Mouse (Mus musculus) monocyte, adult 5-6 weeks (primary cell): ENCODE data around the gene Fchsd2. TPM values are rescaled to one million over a fixed set of nuclear protein-coding genes. Genes with fewer than 3 reads are reported as not detected.

Experiments
- ATAC-seq: fragments of 153-309, 156-312 bp; replicated peaks from 2 replicates; pipeline ENCODE4 v1.8.0; 2017; ENCODE audit warnings: mild to moderate bottlenecking; ENCODE audit not compliant: low TSS enrichment, insufficient number of reproducible peaks, severe bottlenecking, poor library complexity, low FRiP score
- total RNA-seq: library from RNA; stranded (forward); fragments of 200-1000, 200-491, 200-594 nt; gene quantifications from 3 replicates; pipeline ENCODE4 v1.2.3, GENCODE M21; 2017

The Fchsd2 gene
- total RNA-seq, 1 experiment from 2014 or later: 36.7 TPM

DNA sequence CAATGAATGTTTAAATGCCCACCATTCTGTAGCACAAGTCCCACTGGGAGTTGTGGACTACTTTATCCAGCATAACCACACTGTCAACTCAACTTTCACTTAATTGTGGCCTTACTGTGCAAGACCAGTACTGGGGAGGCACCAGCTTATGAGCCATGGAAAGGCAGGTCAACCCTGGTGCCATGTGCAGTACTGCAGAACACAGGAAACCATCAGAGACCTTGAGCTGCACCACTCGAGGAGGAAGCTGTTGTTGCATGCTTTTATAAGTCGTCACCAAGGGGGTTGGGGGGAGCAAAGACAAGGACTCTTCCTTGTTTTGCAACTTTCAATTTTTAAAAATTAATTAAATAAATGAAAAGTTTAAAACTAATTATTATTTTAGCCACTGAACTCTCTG is 160.4 kb downstream of the Fchsd2 start:
- ATAC-seq: no peak

DNA sequence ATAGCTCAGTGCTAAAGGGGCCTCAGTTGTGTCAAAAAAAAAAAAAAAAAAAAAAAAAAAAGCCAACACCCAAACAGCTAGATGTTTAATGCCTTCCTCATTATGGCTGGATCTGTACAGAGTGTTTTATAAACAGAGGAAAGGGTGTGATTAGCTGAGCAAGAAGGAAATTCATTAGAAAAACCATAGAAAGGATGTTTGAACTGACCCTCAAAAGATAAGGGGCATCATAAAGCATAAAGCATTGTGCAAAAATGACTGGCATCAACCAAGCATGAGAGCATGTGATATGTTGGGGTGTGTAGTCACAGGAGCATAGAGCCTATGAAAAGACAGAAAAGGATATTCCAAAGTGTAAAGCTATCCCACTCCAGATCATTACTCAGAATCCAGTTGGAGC is 165.8 kb downstream of the Fchsd2 start:
- ATAC-seq: no peak

DNA sequence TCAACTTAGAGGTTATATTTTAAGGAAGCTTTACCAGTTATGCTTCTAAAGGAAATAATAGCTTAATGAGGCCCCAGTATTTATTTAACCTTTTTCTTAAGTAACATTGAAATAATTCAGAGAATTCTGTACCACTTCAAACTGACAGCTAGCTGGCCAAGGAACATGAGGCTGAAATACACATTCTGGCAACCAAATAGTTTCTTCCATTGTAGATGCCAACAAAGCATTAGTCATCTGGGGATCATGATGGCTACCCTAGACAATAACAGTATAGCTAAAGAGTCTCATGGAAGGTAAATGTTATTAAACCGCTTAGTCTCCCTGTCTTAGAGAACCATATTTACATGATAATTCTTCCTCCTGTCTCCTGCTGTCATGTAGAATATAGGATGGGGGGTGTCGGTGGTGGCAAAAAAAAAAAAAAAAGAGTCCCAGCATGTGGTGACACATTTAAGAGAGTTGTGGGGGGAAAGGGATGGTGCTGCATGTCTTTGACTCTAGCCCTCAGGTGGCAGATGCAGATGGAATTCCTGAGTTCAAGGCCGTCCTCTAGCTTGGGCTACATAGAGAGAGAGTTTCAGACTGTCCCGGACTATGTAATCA is 169.4 kb downstream of the Fchsd2 start:
- ATAC-seq: no peak

DNA sequence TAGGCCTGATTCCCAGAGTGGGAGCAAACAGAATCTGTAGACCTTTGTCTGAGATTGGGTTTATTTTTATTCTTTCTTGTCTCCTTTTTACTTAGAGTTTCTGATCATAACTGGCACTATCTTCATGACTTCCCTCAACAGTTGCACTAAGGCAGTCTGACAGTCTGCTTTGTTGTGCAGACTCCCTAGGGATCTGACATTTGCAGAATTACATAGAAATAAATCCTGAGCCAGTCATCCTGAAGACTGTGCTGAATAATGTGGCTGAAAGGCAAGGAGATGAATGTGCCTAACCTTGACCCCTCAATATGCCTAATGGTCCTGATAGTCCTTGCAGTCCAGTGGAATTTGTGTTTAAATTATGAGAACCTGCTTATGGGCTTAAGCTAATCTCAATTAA is 170.8 kb downstream of the Fchsd2 start:
- ATAC-seq: no peak

DNA sequence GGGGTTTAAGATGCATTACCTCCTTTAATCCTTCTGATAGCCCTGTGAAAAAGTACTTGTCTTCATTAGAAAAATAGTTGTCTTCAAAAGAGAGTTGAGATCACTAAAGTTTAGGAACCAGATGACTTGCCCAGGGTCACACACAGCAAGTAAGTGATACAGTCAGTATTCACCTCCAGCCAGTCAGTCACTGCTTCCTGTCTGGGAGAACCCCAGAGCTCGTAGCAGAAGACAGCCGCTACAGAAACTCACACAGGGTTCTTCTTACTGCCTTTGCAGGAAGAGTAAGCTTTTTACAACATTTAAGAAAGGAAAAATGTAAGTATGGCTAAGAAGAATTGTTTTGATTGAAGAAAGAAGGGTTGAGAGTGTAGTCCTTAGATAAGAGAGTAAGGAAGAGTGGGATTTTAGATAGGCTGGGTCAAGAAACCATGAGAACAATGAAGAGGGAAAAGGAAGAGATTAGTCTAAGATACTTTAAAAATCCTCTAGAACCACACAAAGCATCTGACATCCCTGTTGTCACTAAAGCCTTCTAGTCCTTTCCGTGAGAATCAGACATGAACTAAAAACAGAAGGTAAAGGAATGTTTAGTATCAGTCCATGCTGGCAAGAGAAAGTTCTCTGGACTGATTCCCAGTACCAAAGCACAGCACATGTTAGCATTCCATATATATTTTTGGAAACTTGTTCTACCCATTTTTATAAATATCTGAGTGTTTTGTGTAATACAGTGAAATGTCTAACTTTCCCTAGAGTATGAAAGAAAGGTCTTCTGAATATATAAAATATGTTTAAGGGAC is 175.0 kb downstream of the Fchsd2 start:
- no peak for ATAC-seq

DNA sequence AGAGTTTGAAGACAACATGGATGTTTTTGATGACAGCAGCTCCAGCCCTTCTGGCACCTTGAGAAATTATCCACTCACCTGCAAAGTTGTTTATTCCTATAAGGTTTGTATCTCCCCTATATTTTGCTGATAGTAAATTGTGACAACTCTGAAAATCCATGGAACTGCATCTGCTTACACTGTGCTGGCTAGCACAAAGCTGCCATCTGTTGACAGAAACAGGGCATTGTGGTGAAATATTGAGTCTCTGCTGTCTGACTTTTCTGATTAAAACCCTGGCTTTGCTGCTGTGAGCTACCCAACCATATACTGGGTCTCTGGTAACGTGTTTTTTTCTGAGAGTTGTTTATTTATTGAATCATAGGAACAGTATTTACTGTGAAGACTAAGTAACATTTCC is 178.9 kb downstream of the Fchsd2 start:
- no peak for ATAC-seq

DNA sequence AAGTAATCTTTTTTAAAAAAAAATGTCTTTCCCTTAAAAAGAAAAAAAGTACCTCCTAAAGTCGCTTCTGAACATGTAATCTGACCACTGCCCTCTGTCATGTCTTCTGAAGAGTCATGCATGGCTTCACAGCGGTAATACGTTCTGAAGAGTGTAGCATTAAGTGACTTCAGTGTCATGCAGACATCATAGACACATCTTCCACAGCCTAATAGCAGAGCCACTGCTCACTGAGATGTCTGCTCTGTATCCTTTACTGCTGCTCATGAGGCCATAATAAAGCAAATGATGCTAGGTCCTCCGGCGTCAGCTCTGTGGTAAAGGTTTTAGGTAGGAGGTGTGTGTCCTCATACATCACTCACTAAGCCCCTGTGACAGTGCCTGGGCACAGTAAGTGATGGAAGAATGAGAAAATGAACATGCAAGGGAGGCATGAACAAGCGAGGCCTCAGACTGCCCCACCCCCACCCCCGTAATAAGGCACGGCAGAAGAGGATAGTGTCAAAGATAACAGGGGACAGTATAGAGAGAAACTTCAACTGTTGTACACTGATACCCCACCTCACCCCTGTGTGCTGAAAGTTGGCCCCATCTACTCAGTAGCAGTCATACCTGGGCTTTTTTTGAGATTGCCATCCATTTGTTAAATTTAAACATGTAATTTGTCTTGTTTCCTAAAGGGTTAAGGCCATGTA is 179.9 kb downstream of the Fchsd2 start:
- no peak for ATAC-seq

DNA sequence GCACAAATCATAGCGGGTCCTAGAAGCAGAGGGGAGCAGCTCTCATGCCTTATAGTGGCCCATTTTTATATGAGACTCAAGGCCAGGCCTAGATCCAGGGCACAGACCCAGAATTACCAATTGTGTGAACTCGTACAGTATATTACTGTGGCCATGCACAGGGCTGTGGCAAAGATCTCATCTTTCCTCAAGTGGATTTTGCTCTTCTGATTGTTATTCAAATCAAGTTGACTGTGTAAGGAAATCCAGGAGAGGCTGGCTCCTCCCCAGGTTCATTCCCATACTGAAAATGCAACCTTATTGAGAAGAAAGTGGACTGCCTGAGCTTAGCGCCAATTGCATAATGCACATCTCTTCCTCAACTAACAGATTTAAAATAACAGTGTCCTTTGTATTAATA is 190.1 kb downstream of the Fchsd2 start:
- ATAC-seq: no peak

DNA sequence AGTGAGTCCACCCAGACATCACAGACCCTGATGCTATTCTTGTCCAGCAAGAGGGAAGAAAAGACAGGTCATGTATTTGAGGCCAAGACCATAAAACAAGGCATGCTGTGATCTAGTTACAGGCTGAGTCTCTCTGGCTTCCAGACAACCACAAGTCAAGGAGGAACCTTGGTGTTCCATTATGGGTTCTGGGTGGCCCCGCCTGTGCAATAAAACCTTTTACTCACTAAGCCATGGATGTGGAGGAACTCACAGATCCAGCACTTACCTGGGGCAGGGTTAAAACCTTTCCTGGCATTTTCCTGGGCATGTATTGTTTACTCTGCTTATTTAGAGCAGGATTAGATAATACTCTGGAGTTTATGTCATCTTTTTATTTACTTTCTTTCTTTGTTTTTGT is 191.8 kb downstream of the Fchsd2 start:
- ATAC-seq: no peak

DNA sequence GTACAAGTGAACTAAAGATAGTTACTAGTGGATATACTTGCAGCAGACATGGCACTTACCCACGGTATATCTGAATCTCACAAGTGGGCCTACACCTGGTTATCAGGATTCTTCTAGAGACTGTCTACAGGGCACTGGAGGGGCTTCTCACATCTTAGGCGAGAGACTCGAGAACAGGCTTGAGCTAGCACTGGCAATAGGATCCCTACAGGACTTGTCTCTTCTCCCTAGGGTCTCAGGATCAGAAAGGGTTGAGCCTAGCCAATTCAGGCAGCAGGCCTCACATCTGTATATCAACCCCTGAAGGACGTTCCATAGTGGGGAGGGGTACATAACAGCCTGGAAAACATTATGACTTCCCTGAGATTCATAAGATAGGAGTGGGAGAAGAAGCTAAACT is 194.2 kb downstream of the Fchsd2 start:
- no peak for ATAC-seq

DNA sequence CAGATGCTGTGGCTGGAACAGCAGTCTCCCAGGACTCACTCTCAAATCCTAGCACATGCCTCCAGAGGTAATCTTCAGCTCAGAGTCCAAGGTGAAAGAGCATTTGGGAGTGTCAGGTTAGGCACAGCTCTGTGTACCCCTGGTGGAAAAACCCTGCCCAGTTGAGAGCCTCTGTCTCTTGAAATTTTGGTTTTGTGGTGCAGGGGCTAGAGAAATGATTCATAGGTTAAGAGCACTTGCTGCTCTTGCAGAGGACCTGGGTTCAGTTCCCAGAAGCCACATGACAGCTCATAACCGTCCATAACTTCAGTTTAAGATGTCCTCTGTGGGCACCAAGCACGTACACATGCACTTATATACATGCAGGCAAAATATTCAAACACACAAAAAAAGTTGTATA is 195.2 kb downstream of the Fchsd2 start:
- ATAC-seq: no peak

DNA sequence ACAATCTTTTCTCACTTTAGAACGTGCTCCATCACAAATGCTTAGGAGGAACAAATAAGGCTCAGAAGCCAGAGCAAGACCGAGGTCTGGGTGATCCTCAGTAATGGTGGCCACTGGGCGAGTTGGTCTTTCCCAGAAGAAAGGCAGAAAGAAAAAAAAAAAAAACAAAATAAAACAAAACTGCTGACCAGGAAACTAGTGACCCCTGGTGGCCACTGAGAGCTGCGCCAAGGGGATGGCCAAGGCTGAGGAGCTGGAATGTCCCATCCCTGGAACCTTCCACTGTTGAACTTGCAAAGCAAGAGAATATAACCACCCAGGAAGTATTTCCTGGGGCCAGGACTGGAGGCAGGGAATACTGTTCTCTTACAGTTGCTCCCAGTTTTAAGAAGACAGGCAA is 195.8 kb downstream of the Fchsd2 start:
- no peak for ATAC-seq

DNA sequence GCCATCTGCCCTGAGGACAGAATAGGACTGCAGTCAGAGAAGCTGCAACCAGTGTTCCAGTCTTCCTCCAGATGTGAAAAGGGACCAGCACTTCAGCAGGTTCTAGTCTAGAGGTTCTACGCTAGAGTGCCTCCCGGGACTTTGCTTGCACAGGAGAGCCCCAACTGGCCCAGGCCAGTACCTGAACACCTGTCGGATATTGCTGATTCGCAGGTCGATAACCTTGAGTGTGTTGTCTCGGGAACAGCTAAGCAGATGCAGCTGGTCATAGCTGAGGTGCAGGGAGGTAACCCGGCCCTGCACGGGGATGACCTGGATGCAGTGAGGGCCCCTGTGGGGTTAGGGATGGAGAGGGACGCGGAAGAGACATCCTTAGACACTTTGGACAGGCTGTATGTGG is 197.7 kb downstream of the Fchsd2 start:
- no peak for ATAC-seq

DNA sequence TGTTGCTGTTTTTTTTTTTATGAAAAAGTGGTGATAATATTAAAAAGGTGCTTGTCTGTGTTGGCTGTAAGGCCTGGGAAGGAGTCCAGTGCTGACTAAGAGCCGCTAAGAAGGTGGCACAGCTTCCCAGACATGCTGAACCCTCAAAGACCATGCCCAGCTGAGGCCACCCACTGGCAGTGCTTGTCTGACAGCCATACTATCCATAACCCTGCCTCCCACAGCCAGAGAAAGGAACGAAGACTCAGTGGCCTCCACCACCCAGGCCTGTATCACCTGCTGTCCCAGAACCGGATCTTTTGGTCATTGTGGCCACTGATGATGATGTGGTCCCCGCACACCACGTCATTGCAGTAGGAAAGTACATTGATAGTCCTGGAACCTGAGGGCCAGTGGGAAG is 198.5 kb downstream of the Fchsd2 start:
- no peak for ATAC-seq

DNA sequence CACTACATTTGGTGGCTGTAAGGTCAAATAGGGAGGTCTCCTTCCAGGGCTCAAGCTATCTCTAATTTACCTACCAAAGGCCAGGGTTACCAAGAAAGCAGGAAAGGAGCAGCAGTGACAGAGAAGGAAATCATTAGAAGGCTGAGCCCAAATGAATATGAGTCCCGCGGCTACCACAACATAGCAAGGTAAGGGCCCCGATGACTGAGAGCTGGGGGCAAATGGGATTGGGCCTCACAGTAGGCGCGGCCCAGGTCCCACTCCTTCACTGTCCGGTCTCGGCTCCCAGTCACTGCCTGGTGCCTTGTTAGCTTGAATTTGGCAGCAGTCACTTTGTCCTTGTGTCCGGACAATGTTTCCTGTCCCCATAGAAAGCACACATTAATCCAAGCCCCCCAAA is 199.0 kb downstream of the Fchsd2 start:
- no peak for ATAC-seq

DNA sequence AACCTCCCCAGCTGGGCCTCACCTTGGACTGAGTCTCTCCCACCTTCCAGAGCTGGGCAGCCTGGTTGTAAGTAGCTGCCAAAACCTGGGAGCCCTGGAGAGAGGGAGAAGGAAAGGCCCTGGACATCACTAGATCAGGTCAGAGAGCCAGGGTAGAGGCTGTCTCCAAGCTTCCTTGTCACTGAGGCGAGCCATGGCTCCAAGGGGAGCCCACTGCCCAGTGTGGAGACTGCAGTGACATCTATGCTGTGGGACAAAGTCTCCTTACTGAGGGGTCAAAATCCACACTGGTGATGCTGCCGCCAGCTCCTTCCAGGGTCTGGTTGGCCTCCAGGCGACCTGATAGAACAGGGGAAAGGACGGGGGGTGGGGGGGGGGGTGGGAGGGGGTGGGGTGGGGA is 199.4 kb downstream of the Fchsd2 start:
- no peak for ATAC-seq

DNA sequence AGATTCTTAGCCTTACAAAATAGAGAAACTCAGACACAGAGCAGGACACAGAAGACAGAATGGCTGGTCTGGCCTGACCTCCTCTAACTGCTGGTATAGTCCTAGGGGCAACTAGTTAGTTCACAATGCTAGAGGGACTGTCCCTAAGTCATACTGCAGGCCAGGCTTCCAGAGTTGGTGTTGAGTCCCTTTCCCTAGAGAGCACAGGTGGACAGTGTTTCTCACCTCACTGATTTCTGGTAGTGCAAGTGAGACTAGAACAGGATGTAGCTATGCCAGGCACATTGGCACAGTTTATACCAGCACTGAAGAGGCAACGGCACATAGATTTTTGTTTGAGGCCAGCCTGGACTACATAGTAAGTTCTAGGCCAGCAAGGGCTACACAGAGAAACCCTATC is 200.0 kb downstream of the Fchsd2 start:
- ATAC-seq: no peak

DNA sequence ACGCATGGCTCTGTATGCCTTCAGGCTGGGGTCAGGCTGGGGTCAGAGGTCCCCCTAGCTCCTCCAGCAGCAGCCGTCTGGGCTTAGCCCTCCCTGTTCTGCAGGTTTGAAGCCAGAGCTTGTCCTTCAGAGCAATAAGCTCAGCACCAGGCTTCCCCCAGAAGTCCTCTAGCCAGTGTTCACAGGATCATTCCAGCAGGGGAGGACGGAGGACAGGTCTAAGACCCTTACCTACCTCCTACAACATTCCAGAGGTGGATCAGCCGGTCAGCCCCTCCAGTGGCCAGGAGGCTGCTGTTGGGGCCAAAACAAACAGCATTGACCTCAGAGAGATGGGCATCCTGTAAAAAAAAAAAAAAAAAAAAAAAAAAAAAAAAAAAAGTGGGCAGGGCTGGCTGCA is 200.5 kb downstream of the Fchsd2 start:
- no peak for ATAC-seq

DNA sequence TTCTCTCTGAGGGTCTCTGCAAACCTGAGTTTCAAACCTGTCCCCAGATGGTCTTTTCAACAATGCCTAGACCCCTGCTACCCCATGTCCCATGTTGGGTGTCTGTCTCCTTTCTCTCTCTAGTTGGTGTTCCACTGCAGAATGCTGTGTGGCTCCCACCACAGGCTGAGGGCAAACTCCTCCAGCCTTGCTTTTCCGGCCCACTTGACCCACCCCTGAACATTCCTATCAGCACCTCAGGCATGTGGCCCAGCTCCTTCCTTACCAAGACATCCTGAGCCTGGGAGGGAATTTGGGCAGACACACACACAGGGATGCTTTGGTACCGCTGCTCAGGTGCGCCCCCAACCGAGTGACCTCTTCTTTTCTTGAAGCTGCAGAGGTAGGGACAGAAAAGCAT is 200.9 kb downstream of the Fchsd2 start:
- ATAC-seq: no peak

DNA sequence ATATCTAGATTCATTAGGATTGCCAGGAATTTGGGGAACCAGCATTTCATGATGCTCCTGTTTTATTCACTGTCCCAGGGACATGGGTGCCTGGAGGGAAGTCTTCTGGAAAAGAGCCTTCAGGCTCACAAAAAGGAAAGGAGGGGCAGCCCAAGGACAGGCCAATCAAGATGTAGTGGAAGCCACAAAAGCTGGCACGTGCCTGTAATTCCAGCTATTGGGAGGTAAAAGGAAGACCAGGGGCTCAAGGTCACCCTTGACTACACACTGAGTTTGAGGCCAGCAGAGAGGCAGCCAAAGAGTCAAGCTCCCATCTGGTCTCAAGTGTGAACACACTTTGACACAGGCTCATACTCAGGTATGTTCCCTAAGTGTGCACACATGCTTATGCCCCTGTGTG is 202.8 kb downstream of the Fchsd2 start:
- no peak for ATAC-seq
